Mouse (Mus musculus): ENCODE results near the gene Plcb1. TPM values are rescaled to one million over a fixed set of nuclear protein-coding genes. Genes with fewer than 3 reads are reported as not detected.
"Not testable (repeated sequence)": the region's sequence is repeated elsewhere in the genome, so short reads cannot be mapped to it uniquely, and the experiment has no call there.

The Plcb1 gene
- polyA plus RNA-seq, 1 experiment from 2014 or later = 10.7 TPM

DNA sequence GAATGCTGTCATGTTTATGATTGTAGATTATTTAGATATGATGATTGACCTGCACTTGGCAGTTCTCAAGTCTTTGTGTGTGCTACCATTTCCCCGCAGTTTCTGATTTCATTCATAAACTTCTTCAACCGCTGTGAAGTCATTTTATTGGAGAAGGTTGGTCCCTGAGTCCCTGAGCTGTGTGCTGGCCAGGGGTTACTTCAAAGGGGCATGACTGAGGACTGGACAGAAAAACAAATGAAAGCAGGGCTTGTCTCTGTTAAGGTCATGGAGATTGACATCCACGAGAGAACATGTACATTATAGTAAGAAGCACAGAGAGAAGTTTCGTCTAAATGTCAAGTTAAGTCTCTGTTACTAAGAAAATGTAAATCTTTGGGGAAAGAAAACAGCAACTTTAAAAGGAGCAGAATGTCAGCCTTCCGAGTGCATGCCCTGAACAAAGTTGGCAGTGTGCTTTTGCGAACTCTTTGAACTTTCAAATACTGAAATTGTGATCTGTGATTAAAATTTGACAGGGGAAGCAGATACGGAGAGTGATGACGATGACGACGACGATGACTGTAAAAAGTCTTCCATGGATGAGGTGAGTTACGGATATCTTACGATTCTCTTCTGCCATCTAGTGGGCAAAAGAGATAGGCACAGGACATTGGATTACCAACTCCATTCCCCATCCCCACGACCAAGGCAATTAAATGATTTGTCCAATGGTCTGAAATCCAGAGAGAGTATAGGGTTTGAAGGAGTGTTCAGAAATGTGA, 544.1 kb downstream of the Plcb1 start:
- peak overlapping the region; percentile 31 for H3K4me3 ChIP-seq (replicated peaks)
- 9% methylated on average over 14 of the region's 14 CpGs for WGBS
- ATAC-seq (ENCODE audit: insufficient number of reproducible peaks, low FRiP score, low TSS enrichment, low read depth) = no peak

DNA sequence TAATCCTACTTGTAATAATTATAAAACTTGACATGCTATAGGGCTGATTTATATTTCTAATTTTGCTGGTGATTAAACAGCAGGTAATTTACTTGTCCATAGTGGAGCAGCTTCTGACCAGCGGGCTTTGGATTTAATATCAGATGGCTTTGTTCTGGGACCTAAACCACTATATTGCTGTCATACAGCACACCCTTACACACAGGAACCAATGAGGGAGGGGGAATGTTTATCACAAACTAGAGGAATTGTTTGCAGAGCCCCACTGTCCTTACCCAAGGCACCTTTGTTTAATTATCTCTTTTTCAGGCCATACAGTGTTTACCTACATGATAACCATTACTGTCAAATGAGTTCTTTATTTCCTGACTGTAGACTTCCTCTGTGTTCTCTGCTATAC, 546.0 kb downstream of the Plcb1 start:
- no peak overlapping the region for H3K4me2 ChIP-seq (replicated peaks)
- H3K4me3 ChIP-seq (replicated peaks) = no peak overlapping the region
- WGBS = 91% methylated on average over 1 of the region's 1 CpGs
- H3K27ac ChIP-seq (replicated peaks) = no peak overlapping the region
- no peaks in the 10 kb centered on the region for H3K4me1 ChIP-seq
- ATAC-seq (ENCODE audit: insufficient number of reproducible peaks, low FRiP score, low TSS enrichment, low read depth) = no peak
- H3K9ac ChIP-seq = no peak overlapping the region
- no peaks in the 10 kb centered on the region for H3K27me3 ChIP-seq
- no peaks in the 10 kb centered on the region for H3K36me3 ChIP-seq
- H3K9me3 ChIP-seq (replicated peaks) = no peaks in the 10 kb centered on the region

More for the DNA sequence above, 544.1 kb downstream of the Plcb1 start:
- H3K9me3 ChIP-seq (replicated peaks) = no peaks in the 10 kb centered on the region
- H3K9ac ChIP-seq = no peak overlapping the region
- H3K27ac ChIP-seq (replicated peaks) = no peak overlapping the region
- H3K4me1 ChIP-seq = no peaks in the 10 kb centered on the region
- no peaks in the 10 kb centered on the region for H3K36me3 ChIP-seq
- H3K4me2 ChIP-seq (replicated peaks) = peak overlapping the region; percentile 42
- H3K27me3 ChIP-seq = no peaks in the 10 kb centered on the region

GRCm38 (mm10) chr2:135356311-135356710, 570.4 kb downstream of the Plcb1 start:
- WGBS = 8% methylated on average over 1 of the region's 1 CpGs
- Histone ChIP-seq H3K4me2 (replicated peaks) (no peak overlapping the region), H3K9ac (no peak overlapping the region), H3K9me3 (replicated peaks) (no peaks in the 10 kb centered on the region), H3K4me1 (no peaks in the 10 kb centered on the region), H3K4me3 (replicated peaks) (no peak overlapping the region), H3K27me3 (no peaks in the 10 kb centered on the region), H3K36me3 (no peaks in the 10 kb centered on the region), H3K27ac (replicated peaks) (no peak overlapping the region)
- ATAC-seq (ENCODE audit: insufficient number of reproducible peaks, low FRiP score, low TSS enrichment, low read depth) = no peak

DNA sequence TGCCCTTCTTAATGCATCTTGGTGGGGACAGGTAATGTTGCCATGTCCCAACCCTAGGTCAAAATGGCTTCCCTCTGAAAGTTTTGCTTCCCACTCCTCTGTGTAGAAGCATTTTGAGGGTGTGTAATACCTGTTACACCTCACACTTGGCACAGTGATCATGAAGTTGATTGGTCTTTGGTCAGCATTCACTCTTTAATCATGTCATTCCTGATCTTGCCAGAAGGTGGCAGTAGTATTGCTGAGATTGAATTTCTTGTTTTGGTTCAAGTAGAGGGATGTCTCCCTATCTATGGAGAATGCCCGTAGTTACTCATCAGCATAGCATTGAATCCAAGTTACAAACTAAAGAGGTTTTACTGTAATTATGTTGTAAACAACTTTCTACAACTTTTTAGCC, 575.9 kb downstream of the Plcb1 start:
- H3K27ac ChIP-seq (replicated peaks) = no peak overlapping the region
- no peaks in the 10 kb centered on the region for H3K9me3 ChIP-seq (replicated peaks)
- no peak overlapping the region for H3K9ac ChIP-seq
- no peak overlapping the region for H3K4me2 ChIP-seq (replicated peaks)
- no peaks in the 10 kb centered on the region for H3K4me1 ChIP-seq
- no peaks in the 10 kb centered on the region for H3K36me3 ChIP-seq
- WGBS = 16% methylated on average over 1 of the region's 1 CpGs
- H3K4me3 ChIP-seq (replicated peaks) = no peak overlapping the region
- ATAC-seq (ENCODE audit: insufficient number of reproducible peaks, low FRiP score, low TSS enrichment, low read depth) = no peak
- no peaks in the 10 kb centered on the region for H3K27me3 ChIP-seq

GRCm38 (mm10) chr2:135362948-135363347, 577.1 kb downstream of the Plcb1 start:
- Histone ChIP-seq H3K36me3 (no peaks in the 10 kb centered on the region), H3K27me3 (no peaks in the 10 kb centered on the region), H3K4me2 (replicated peaks) (no peak overlapping the region), H3K9me3 (replicated peaks) (no peaks in the 10 kb centered on the region), H3K4me3 (replicated peaks) (no peak overlapping the region), H3K4me1 (no peaks in the 10 kb centered on the region), H3K9ac (no peak overlapping the region), H3K27ac (replicated peaks) (no peak overlapping the region)
- WGBS = 80% methylated on average over 5 of the region's 5 CpGs
- ATAC-seq (ENCODE audit: insufficient number of reproducible peaks, low FRiP score, low TSS enrichment, low read depth) = no peak

- Histone ChIP-seq H3K4me3 (replicated peaks) (no peak overlapping the region), H3K27ac (replicated peaks) (no peak overlapping the region), H3K9ac (no peak overlapping the region), H3K4me2 (replicated peaks) (no peak overlapping the region), H3K27me3 (no peaks in the 10 kb centered on the region), H3K4me1 (no peaks in the 10 kb centered on the region), H3K36me3 (no peaks in the 10 kb centered on the region), H3K9me3 (replicated peaks) (no peaks in the 10 kb centered on the region)
- 0 out of 2 replicates have a peak, but pooled peaks have one; percentile 36 for ATAC-seq (ENCODE audit: insufficient number of reproducible peaks, low FRiP score, low TSS enrichment, low read depth)
- WGBS = 62% methylated on average over 10 of the region's 10 CpGs
Measured at GRCm38 (mm10) chr2:135370259-135370835, 584.5 kb downstream of the Plcb1 start.

DNA sequence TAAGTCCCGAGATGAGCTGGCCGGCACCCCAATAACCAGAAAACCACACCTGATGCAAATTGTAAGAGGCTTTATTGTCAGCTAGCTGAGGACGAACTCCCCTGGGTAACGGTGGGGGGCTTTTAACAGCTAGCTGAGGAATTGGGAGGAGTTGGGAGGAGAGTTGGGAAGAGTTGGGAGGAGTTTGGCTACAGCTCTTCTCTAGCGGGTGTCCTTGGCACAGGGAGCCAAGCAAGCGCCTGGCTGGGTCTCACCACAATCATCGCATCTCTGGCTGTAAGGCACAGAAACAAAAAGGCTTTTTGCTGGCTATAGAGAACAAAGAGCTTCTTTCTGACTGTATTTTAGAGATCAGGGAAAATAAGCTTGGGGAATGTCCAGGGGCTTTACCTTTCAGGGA, 594.9 kb downstream of the Plcb1 start:
- not testable (repeated sequence) for H3K4me1 ChIP-seq; H3K4me3 ChIP-seq (replicated peaks); H3K9ac ChIP-seq; H3K9me3 ChIP-seq (replicated peaks); H3K27ac ChIP-seq (replicated peaks); H3K27me3 ChIP-seq; H3K36me3 ChIP-seq; ATAC-seq (ENCODE audit: insufficient number of reproducible peaks, low FRiP score, low TSS enrichment, low read depth); H3K4me2 ChIP-seq (replicated peaks)
- WGBS = 32% methylated on average over 7 of the region's 7 CpGs

DNA sequence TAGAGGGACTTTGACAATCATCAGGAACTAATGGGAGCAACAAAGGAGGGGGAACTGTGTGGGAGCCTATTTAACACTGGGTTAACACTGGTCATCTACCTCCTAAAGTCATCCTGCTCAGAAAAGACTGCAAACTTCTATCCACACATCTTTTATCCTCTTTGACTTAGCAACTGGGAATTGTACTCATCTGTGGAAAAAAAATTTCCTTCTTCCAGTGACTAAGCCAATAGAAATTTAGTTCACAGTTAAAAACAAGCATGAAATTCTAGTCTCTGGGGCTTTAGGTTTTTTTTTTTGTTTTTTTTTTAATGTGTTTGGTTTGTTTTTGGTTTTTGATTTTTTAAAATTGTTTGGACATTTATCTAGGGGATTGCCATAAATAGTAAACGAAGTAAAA, 595.5 kb downstream of the Plcb1 start:
- WGBS = 66% methylated on average over 1 of the region's 1 CpGs
- no peak for ATAC-seq (ENCODE audit: insufficient number of reproducible peaks, low FRiP score, low TSS enrichment, low read depth)
- Histone ChIP-seq H3K4me1 (0 out of 2 replicates have a peak, but pooled peaks cover 3% of the 10 kb centered on the region), H3K27me3 (no peaks in the 10 kb centered on the region), H3K9me3 (replicated peaks) (no peaks in the 10 kb centered on the region), H3K9ac (no peak overlapping the region), H3K4me3 (replicated peaks) (no peak overlapping the region), H3K27ac (replicated peaks) (no peak overlapping the region; the same call in 1 of the 2 replicates), H3K36me3 (no peaks in the 10 kb centered on the region), H3K4me2 (replicated peaks) (no peak overlapping the region)

DNA sequence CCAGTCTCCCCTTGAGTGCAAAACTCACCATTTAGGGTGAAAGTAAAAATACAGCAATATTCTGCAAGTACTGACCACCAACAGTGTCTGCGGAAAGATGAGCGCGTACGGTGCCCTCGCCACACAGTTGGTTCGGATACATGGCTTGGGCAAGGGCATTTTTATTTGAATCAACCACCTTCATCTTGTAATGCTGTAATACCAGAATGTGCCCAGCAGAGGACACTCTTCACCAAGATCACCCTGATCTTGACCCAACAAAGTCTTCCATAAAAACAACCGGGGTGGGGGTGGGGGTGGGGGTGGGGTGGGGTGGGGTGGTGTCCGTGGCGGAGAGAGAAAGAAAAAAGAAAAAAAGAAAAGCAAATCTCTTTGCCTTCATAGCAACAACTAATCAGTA, 602.1 kb downstream of the Plcb1 start:
- H3K9ac ChIP-seq = no peak overlapping the region
- no peak overlapping the region for H3K4me3 ChIP-seq (replicated peaks)
- H3K27me3 ChIP-seq = no peaks in the 10 kb centered on the region
- no peaks in the 10 kb centered on the region for H3K9me3 ChIP-seq (replicated peaks)
- no peak for ATAC-seq (ENCODE audit: insufficient number of reproducible peaks, low FRiP score, low TSS enrichment, low read depth)
- no peaks in the 10 kb centered on the region for H3K4me1 ChIP-seq
- WGBS = 61% methylated on average over 9 of the region's 9 CpGs
- H3K36me3 ChIP-seq = no peaks in the 10 kb centered on the region
- no peak overlapping the region for H3K27ac ChIP-seq (replicated peaks)
- no peak overlapping the region for H3K4me2 ChIP-seq (replicated peaks)

GRCm38 (mm10) chr2:135394698-135395097, 608.8 kb downstream of the Plcb1 start:
- Histone ChIP-seq H3K27me3 (no peaks in the 10 kb centered on the region), H3K4me3 (replicated peaks) (no peak overlapping the region), H3K9ac (no peak overlapping the region), H3K9me3 (replicated peaks) (no peaks in the 10 kb centered on the region), H3K27ac (replicated peaks) (no peak overlapping the region), H3K36me3 (no peaks in the 10 kb centered on the region), H3K4me1 (no peaks in the 10 kb centered on the region), H3K4me2 (replicated peaks) (no peak overlapping the region)
- no peak for ATAC-seq (ENCODE audit: insufficient number of reproducible peaks, low FRiP score, low TSS enrichment, low read depth)
- WGBS = 59% methylated on average over 3 of the region's 3 CpGs

DNA sequence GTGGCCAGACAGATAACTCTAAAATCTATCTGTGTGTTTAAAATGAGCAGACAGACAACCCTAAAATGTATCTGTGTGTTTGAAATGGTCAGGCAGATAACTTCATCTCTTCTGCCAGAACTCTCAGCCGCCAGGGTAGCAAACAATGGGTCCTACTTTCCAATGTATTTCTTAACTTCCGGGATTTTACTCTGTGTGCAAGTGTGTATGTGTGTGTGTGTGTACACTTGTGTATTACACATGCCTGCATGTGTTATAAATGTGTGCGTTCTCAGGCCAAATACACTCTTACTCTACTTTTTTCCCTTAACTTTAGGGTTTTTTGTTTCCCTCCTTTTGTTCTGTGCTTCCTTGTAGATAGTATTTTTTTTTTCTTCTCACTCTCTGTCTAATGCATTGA, 610.5 kb downstream of the Plcb1 start:
- H3K9ac ChIP-seq = no peak overlapping the region
- no peaks in the 10 kb centered on the region for H3K36me3 ChIP-seq
- no peaks in the 10 kb centered on the region for H3K9me3 ChIP-seq (replicated peaks)
- H3K4me2 ChIP-seq (replicated peaks) = no peak overlapping the region
- no peak overlapping the region for H3K4me3 ChIP-seq (replicated peaks)
- no peak for ATAC-seq (ENCODE audit: insufficient number of reproducible peaks, low FRiP score, low TSS enrichment, low read depth)
- H3K4me1 ChIP-seq = no peaks in the 10 kb centered on the region
- WGBS = 92% methylated on average over 3 of the region's 3 CpGs
- H3K27ac ChIP-seq (replicated peaks) = no peak overlapping the region
- H3K27me3 ChIP-seq = no peaks in the 10 kb centered on the region

DNA sequence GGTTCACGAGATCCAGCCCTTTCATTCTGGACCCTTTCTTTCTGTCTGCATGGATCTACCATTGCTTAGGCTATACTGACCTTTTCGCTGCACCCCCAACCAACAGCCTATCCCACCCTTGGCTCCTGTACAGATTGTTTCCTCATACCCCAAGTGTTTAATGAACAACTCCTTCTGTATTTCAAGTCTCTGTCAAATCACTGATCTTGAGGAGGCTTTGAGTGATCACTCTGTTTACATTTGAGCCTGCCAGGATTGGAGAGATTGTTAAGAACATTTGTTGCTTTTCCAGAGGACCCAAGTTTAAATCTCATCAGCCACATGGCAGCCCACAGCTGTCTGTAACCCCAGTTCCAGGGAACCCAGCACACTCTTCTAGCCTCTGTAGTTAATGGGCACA, 612.1 kb downstream of the Plcb1 start:
- no peaks in the 10 kb centered on the region for H3K36me3 ChIP-seq
- no peaks in the 10 kb centered on the region for H3K4me1 ChIP-seq
- ATAC-seq (ENCODE audit: insufficient number of reproducible peaks, low FRiP score, low TSS enrichment, low read depth) = no peak
- H3K9ac ChIP-seq = no peak overlapping the region
- H3K27me3 ChIP-seq = no peaks in the 10 kb centered on the region
- H3K4me2 ChIP-seq (replicated peaks) = no peak overlapping the region
- H3K27ac ChIP-seq (replicated peaks) = no peak overlapping the region
- H3K9me3 ChIP-seq (replicated peaks) = no peaks in the 10 kb centered on the region
- WGBS = 91% methylated on average over 2 of the region's 2 CpGs
- H3K4me3 ChIP-seq (replicated peaks) = no peak overlapping the region
